Mouse (Mus musculus): ENCODE results near the gene Adap2.

- no peak for TF ChIP-seq CEBPB (IDR thresholded peaks at IDR 0.05; ENCODE audit: low read depth)
- TF ChIP-seq USF1 (IDR thresholded peaks at IDR 0.05; ENCODE audit: low read depth) = no peak
Observed at GRCm38 (mm10) chr11:80168611-80169249, 14.8 kb downstream of the Adap2 start.

Measured in C2C12 (cell line).